8 mouse cellular contexts compared by ENCODE assay signal in the genomic region with DNA sequence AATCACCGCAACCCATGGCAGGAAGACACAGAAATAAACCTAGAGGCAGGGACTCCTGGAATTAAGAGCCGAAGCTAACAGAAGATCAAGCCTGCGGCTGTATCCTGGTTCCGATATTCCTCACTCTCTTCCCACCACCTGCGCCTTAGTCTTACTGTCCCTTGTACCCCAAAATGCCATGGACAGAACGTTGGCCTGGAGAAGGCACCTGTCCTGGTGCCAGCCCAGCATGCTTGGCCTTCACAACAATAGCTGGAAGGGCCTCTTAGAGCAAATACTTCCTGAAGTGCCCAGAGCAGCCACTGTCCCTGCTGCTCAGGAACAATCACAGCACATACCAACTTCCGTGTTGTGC.
DNase-seq lines count a peak whose midpoint lies in the region; ATAC-seq and TF ChIP-seq lines count a peak whose summit lies in the region.

No protein-coding gene starts in this region.

- no peak for TF ChIP-seq CTCF in kidney, postnatal 0 days (IDR thresholded peaks at IDR 0.05; ENCODE audit: low read depth)

- H3K27me3 ChIP-seq in forebrain, embryonic 15.5 days: no peaks in the 10 kb centered on the region
- H3K27me3 ChIP-seq in forebrain, embryonic 14.5 days (replicated peaks; ENCODE audit: control insufficient read depth, insufficient read depth, low read length): no peaks in the 10 kb centered on the region
- H3K27me3 ChIP-seq in midbrain, embryonic 10.5 days (ENCODE audit: low read depth, poor library complexity, severe bottlenecking): no peaks in the 10 kb centered on the region
- no peaks in the 10 kb centered on the region for H3K27me3 ChIP-seq in midbrain, embryonic 11.5 days (ENCODE audit: control insufficient read depth, insufficient read depth, low read length)
- H3K27me3 ChIP-seq in kidney, postnatal 0 days (ENCODE audit: insufficient read depth, low read length): no peaks in the 10 kb centered on the region

- whole genome bisulfite sequencing in forebrain, embryonic 15.5 days: 84% methylated on average over 7 of the region's 7 CpGs
- WGBS in forebrain, embryonic 14.5 days: 81% methylated on average over 7 of the region's 7 CpGs
- 90% methylated on average over 7 of the region's 7 CpGs for WGBS in midbrain, embryonic 10.5 days
- WGBS in midbrain, embryonic 11.5 days: 90% methylated on average over 7 of the region's 7 CpGs
- WGBS in kidney, postnatal 0 days: 32% methylated on average over 7 of the region's 7 CpGs

- H3K4me2 ChIP-seq in forebrain, embryonic 15.5 days (replicated peaks): no peak overlapping the region
- no peak overlapping the region for H3K4me2 ChIP-seq in forebrain, embryonic 14.5 days (ENCODE audit: low read length)
- H3K4me2 ChIP-seq in midbrain, embryonic 11.5 days: no peak overlapping the region
- 0 out of 2 replicates have a peak overlapping the region, but pooled peaks have one; percentile 14 for H3K4me2 ChIP-seq in kidney, postnatal 0 days (ENCODE audit: low read length)

- ATAC-seq in forebrain, embryonic 15.5 days (replicated peaks): 0 out of 2 replicates have a peak, but pooled peaks have one; percentile 2
- no peak for ATAC-seq in forebrain, embryonic 14.5 days
- ATAC-seq in midbrain, embryonic 11.5 days (ENCODE audit: low FRiP score): no peak
- no peak for ATAC-seq in kidney, postnatal 0 days (replicated peaks; ENCODE audit: low FRiP score, low read depth)
- ATAC-seq in CD4-positive, CD25-positive, alpha-beta regulatory T cell, adult 4 months: no peak

- H3K9ac ChIP-seq in forebrain, embryonic 15.5 days (replicated peaks): no peak overlapping the region
- no peak overlapping the region for H3K9ac ChIP-seq in forebrain, embryonic 14.5 days (ENCODE audit: low read length)
- H3K9ac ChIP-seq in midbrain, embryonic 11.5 days (ENCODE audit: low read length): no peak overlapping the region
- no peak overlapping the region for H3K9ac ChIP-seq in kidney, postnatal 0 days (ENCODE audit: low read depth, low read length)

- H3K36me3 ChIP-seq in forebrain, embryonic 15.5 days: no peaks in the 10 kb centered on the region
- H3K36me3 ChIP-seq in forebrain, embryonic 14.5 days (ENCODE audit: control insufficient read depth, insufficient read depth, low read length): no peaks in the 10 kb centered on the region
- H3K36me3 ChIP-seq in midbrain, embryonic 10.5 days: no peaks in the 10 kb centered on the region
- H3K36me3 ChIP-seq in midbrain, embryonic 11.5 days (ENCODE audit: control insufficient read depth, insufficient read depth, low read length): no peaks in the 10 kb centered on the region
- no peaks in the 10 kb centered on the region for H3K36me3 ChIP-seq in kidney, postnatal 0 days (ENCODE audit: insufficient read depth, low read length)

- H3K4me3 ChIP-seq in forebrain, embryonic 15.5 days: no peak overlapping the region
- no peak overlapping the region for H3K4me3 ChIP-seq in forebrain, embryonic 14.5 days (ENCODE audit: low read depth, low read length)
- H3K4me3 ChIP-seq in midbrain, embryonic 10.5 days: no peak overlapping the region
- no peak overlapping the region for H3K4me3 ChIP-seq in midbrain, embryonic 11.5 days (ENCODE audit: low read depth, low read length)
- H3K4me3 ChIP-seq in kidney, postnatal 0 days (replicated peaks; ENCODE audit: low read depth, low read length): no peak overlapping the region

- H3K9me3 ChIP-seq in forebrain, embryonic 15.5 days: no peaks in the 10 kb centered on the region
- H3K9me3 ChIP-seq in forebrain, embryonic 14.5 days (replicated peaks; ENCODE audit: control insufficient read depth, low read length): no peaks in the 10 kb centered on the region
- H3K9me3 ChIP-seq in midbrain, embryonic 10.5 days (replicated peaks): no peaks in the 10 kb centered on the region
- no peaks in the 10 kb centered on the region for H3K9me3 ChIP-seq in midbrain, embryonic 11.5 days (ENCODE audit: control insufficient read depth, low read length)
- no peaks in the 10 kb centered on the region for H3K9me3 ChIP-seq in kidney, postnatal 0 days (replicated peaks; ENCODE audit: low read length)

- H3K27ac ChIP-seq in forebrain, embryonic 15.5 days (replicated peaks): 0 out of 2 replicates have a peak overlapping the region, but pooled peaks have one; percentile 0
- no peak overlapping the region for H3K27ac ChIP-seq in forebrain, embryonic 14.5 days (ENCODE audit: low read depth, low read length)
- peak overlapping the region; percentile 62; the same call in 1 of the 2 replicates for H3K27ac ChIP-seq in midbrain, embryonic 10.5 days (replicated peaks)
- no peak overlapping the region for H3K27ac ChIP-seq in midbrain, embryonic 11.5 days (ENCODE audit: low read depth, low read length)
- H3K27ac ChIP-seq in kidney, postnatal 0 days: peak overlapping the region; percentile 87

- no peak for DNase-seq in forebrain, embryonic 14.5 days (ENCODE audit: low spot score)
- DNase-seq in midbrain, embryonic 10.5 days (ENCODE audit: low spot score): no peak
- no peak for DNase-seq in midbrain, embryonic 11.5 days (ENCODE audit: low spot score, missing footprints)
- DNase-seq in kidney, postnatal 0 days (ENCODE audit: low spot score): no peak
- DNase-seq in urinary bladder, postnatal 14 days (ENCODE audit: low spot score): no peak
- no peak for DNase-seq in left cerebral cortex, adult 11 months (ENCODE audit: low spot score)

- peaks cover 23% of the 10 kb centered on the region for H3K4me1 ChIP-seq in forebrain, embryonic 15.5 days
- H3K4me1 ChIP-seq in forebrain, embryonic 14.5 days (ENCODE audit: control insufficient read depth, insufficient read depth, low read length): peaks cover 15% of the 10 kb centered on the region
- peaks cover 31% of the 10 kb centered on the region for H3K4me1 ChIP-seq in midbrain, embryonic 10.5 days
- peaks cover 4% of the 10 kb centered on the region for H3K4me1 ChIP-seq in midbrain, embryonic 11.5 days (ENCODE audit: control insufficient read depth, insufficient read depth, low read length)
- peaks cover 35% of the 10 kb centered on the region for H3K4me1 ChIP-seq in kidney, postnatal 0 days (replicated peaks; ENCODE audit: insufficient read depth, low read length)

Comparison
In these comparisons a context has a peak if more than half of its experiments do, and no peak if none do; other contexts are left out.
1. H3K27ac ChIP-seq: peak in forebrain, embryonic 15.5 days (single experiment), midbrain, embryonic 10.5 days (single experiment) and kidney, postnatal 0 days (single experiment); none in forebrain, embryonic 14.5 days (single experiment) and midbrain, embryonic 11.5 days (single experiment).